Mouse (Mus musculus): ENCODE measurements at regions not wholly inside any gene's neighbourhood (a gene's known extent, or its start where the extent isn't known, plus 50 kb on each side); places are given as distances from the start of the nearest gene placed in this dataset.
A peak's percentile ranks its signal among the peaks of the same experiment; 100 is the strongest.

DNA sequence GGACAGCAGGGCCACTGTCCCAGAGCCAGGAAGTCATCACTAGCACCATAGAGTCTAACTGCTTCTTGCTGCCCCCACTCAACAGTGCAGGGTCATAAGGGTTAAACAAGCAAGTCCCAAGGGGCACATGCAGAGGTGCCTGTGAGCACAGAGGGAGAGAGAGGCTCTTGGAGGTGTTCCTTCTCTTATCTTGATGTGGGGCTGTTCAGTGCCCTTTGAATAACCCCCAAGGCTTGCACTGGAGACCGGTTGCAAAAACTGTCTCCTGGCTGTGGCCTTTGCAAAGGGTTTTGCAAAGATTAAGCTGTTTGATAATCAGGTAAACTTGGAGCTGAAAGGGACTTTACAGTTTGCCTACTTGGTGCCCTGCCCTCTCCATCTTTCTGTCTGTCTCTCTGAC is 217.1 kb upstream of the Hes1 start:
- intact Hi-C loops (cut with DNase I), result loop anchor here (10.0 kb wide), 1 partner anchor 98 kb away; no protein-coding TSS in a partner anchor

GRCm38 (mm10) chr16:29847734-29848133 is 216.4 kb upstream of the Hes1 start:
- intact Hi-C loops (cut with DNase I), result loop anchor here (10.0 kb wide), 1 partner anchor 97 kb away; no protein-coding TSS in a partner anchor
- DNase-seq (ENCODE audit: low spot score in 2 of 2), result no peak

More for the DNA sequence above, 217.1 kb upstream of the Hes1 start:
- no peak for DNase-seq (ENCODE audit: low spot score in 2 of 2)

DNA sequence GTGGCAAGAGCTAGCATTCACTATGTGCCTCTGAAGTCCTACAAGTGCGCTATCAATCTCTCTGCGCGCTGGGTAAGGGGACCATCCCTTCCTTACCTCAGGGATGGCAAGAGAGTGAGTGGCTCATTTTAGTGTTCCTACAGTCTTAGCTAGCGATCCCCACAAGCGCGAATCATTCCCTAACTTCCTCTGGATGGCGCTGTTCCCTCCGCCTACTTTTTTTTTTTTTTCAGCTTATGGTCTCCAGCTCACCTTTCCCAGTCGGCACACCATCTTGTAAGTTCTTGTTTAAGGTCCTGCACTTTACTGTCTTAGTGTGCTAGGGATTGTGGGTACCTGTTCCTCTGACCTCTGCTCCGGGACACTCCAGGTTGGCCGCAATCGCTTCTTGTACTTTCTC is 215.7 kb upstream of the Hes1 start:
- intact Hi-C loops (cut with DNase I), result loop anchor here (10.0 kb wide), 1 partner anchor 96 kb away; no protein-coding TSS in a partner anchor
- DNase-seq (ENCODE audit: low spot score in 2 of 2), result no peak

GRCm38 (mm10) chr16:29849511-29849910 is 214.7 kb upstream of the Hes1 start:
- no peak for DNase-seq (ENCODE audit: low spot score in 2 of 2)
- intact Hi-C loops (cut with DNase I), result loop anchor here (10.0 kb wide), 1 partner anchor 95 kb away; no protein-coding TSS in a partner anchor

- intact Hi-C loops (cut with DNase I), result no loop called here
- DNase-seq (ENCODE audit: low spot score in 2 of 2), result no peak
Measured at GRCm38 (mm10) chr16:29850616-29851015, 213.6 kb upstream of the Hes1 start.

DNA sequence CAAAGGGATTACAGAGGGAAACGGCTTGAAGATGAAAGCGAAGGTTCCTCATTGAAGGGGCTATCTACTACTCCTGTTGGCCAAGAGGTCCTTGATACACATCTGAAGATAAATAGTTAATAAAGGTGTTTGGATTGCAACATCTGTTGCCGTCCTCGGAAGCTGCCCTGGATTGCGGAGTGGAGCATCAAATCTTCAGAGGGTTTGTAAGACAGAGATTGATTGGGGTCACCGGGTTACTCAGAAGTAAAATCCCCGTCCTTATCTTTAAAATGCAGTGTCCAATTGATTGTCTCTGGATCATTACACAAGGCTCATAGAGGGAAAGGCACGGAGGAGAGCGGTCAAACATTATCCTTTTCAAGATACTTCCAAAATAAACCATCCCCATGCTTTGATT is 212.4 kb upstream of the Hes1 start:
- intact Hi-C loops (cut with DNase I), result no loop called here
- DNase-seq (ENCODE audit: low spot score in 2 of 2), result no peak

GRCm38 (mm10) chr16:29854805-29855565 is 209.2 kb upstream of the Hes1 start:
- intact Hi-C loops (cut with DNase I), result no loop called here

DNA sequence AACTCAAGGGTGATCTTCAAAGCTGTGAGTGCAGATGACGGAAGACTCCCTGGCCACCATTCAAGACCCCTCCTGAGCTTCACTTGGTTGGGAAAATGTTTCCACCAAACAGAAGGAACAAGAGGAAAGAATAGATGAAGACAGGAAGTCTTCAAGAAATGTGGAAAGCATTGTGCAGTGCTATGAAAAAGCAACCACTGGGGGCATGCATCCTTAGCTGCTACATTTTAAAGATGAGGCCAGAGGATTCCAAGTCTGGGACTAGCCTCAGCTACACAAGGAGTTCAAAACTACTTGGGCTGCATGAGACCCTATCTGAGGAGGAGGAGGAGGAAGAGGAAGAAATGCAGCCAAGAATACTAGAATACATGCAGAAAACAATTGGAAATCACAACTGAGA is 207.6 kb upstream of the Hes1 start:
- no peak for DNase-seq (ENCODE audit: low spot score in 2 of 2)
- intact Hi-C loops (cut with DNase I), result no loop called here

More at GRCm38 (mm10) chr16:29854805-29855565, 209.2 kb upstream of the Hes1 start:
- no peak for DNase-seq (ENCODE audit: low spot score in 2 of 2)

DNA sequence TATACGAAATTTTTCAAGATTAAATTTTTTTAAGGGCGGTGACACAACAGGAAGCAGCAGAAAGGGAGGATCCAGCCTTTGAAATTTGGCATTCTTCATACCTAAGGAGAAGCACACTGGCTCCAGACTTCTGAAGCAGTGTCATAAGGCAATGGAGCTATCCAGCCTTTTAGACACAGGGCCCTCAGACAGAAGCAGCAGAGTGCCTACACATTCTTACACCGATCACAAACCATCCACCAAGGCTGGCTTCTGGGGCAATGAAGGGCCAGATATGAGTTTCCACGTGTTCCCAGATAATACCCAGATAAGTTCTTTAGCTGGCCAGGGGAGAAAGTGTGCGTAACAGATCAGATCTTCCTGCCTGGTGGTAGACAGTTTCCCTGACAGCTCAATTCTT is 205.5 kb upstream of the Hes1 start:
- intact Hi-C loops (cut with DNase I), result no loop called here
- DNase-seq (ENCODE audit: low spot score in 2 of 2), result no peak

DNA sequence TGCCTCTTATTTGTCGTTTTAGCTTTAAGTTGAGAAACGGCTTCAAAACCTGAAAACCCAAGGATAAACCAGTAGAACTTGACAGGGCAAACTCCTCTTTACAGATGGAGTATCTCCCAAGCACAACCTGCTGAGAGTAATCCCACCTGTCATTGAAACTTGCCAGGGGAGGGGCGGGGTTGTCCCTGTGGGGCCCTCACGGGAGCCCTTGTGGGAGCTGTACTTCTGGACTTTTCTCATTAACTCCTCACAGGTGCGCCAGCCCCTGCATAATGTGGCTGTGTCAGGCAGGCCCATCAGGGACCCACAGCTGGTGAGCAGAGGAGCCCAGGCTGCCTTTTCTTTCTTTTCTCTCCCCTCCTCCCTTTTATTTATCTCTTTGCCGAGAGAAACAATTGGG is 203.9 kb upstream of the Hes1 start:
- no peak for DNase-seq (ENCODE audit: low spot score in 2 of 2)
- intact Hi-C loops (cut with DNase I), result no loop called here

- no peak for DNase-seq (ENCODE audit: low spot score in 2 of 2)
- intact Hi-C loops (cut with DNase I), result no loop called here
Measured at GRCm38 (mm10) chr16:29861056-29861455, 203.1 kb upstream of the Hes1 start.

- no peak for DNase-seq (ENCODE audit: low spot score in 2 of 2)
- intact Hi-C loops (cut with DNase I), result no loop called here
Measured at GRCm38 (mm10) chr16:29865075-29865740, 199.0 kb upstream of the Hes1 start.

GRCm38 (mm10) chr16:29871395-29871794 is 192.8 kb upstream of the Hes1 start:
- intact Hi-C loops (cut with DNase I), result no loop called here
- no peak for DNase-seq (ENCODE audit: low spot score in 2 of 2)

GRCm38 (mm10) chr16:29876196-29876595 is 188.0 kb upstream of the Hes1 start:
- no peak for DNase-seq (ENCODE audit: low spot score in 2 of 2)
- intact Hi-C loops (cut with DNase I), result no loop called here

GRCm38 (mm10) chr16:29877372-29878123 is 186.6 kb upstream of the Hes1 start:
- no peak for DNase-seq (ENCODE audit: low spot score in 2 of 2)
- intact Hi-C loops (cut with DNase I), result no loop called here

DNA sequence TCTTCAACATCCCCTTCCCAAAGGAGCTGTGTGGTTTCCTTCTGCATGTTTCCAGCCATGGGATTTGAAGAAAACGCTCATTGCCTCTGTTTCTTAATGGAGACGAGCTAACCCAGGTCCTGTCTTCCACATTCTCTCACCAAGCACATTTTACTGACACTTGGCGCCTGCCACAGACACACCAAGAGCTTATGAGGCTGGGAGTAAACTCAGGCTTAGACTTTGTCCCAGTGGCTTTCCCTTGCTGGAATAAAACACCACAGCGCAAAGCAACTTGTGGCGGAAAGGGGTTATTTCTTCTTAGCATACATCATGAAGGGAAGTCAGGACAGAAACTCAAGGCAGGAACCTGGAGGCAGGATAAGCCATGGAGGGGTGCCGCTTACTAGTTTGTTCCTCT is 184.5 kb upstream of the Hes1 start:
- no peak for DNase-seq (ENCODE audit: low spot score in 2 of 2)
- intact Hi-C loops (cut with DNase I), result no loop called here

DNA sequence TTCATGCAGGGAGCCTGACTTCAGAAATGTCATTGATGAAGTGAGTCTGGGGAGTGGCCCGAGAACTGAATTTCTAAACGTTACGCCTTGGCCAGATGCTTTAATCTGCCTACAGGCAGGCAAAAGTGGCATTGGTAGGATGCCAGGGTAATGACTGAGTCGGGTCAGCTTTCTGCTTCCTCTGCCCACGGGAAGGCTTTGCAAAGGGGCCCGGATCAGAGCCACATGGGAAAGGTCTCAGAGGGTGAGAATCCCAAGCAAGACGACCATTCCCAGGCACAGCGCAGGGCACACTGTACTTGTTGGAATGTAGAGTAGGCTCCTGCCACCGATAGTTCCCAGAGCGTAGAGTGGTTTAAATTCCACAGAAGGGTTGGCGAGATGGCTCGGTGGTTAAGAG is 182.7 kb upstream of the Hes1 start:
- no peak for DNase-seq (ENCODE audit: low spot score in 2 of 2)
- intact Hi-C loops (cut with DNase I), result no loop called here

DNA sequence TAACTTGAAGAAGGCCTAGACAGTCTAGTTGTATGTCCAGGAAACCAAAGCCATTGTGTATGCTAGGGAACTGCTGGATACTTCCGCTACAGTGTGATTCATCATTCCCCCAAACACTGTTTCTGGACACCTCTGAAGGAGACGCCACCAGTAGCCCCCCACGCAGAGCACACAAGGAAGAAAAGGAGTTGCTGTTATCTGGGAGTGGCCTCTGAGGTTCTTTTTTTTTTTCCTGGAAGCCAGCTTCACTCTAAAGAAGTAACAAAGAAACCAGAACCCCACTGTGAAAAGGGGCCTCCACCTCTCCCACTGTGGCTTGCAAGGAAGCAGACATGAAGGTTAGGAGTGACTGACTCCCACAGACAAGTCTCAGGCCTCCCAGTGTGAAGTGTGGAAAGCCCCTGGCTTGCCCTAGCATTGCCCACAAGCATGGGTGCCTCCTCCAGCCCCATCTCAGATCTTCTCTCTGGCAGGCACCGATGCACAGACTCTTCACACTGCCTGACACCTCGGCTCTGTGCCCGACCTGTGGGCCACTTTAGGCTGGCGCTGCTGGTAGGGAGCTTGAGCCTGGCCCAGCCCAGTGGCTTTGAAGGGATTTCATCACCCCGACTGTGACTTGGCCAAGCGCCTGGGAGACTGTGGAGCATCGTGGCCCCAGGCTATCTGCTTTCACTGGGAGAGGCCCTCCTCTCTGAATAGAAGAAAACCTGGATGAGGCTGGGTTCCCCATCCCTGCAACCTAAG is 181.8 kb upstream of the Hes1 start:
- intact Hi-C loops (cut with DNase I), result no loop called here
- DNase-seq (ENCODE audit: low spot score in 2 of 2), result peak in 1 of 2 experiments; percentile 9

- DNase-seq (ENCODE audit: low spot score in 2 of 2), result no peak
- intact Hi-C loops (cut with DNase I), result no loop called here
Measured at GRCm38 (mm10) chr16:29883252-29883992, 180.8 kb upstream of the Hes1 start.

All from left cerebral cortex, postnatal 14 days (tissue).